Mouse (Mus musculus) B cell, adult 2 months (primary cell): ENCODE measurements around the gene Ush2a.
A peak's percentile ranks its signal among the peaks of the same experiment; 100 is the strongest.

ENCODE experiments used
- DNase-seq, 2 experiments: peaks; one replicate each; pipeline ENCODE4 v3.0.0; 2022

Gene Ush2a

DNA sequence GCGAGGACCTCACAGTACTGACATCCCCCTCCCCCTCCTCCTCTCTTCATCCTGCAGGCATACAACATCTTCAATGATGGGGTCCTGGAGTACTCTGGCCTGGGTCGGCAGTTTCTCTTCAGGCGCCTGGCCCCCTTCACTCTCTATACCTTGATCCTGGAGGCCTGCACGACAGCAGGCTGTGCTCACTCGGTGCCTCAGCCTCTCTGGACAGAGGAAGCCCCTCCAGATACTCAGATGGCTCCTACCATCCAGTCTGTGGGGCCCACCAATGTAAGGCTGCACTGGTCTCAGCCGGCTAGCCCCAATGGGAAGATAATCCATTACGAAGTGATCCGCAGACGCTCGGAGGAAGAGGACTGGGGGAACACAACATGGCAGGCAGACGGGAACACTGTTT lies 648.8 kb downstream of the Ush2a start:
- no peak for DNase-seq

DNA sequence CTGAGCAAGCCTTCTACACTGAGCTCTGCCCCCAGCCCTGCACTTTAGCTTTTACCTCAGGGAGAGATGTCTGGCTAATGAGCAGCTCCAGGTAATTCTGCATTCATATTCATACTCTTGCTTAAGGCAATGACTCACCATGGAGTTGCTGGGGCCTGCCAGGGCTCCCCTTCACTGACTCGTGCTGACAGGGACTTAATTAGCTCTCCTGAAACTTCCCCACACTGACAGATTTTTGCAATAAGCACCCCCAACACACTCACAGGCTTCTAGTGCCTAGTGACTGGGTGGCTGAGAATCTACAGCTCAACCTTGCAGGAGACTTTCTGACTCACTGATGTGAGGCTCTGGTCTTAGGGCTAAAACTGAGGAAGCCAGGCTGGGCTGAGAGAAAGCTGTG lies 658.1 kb downstream of the Ush2a start:
- no peak for DNase-seq

- DNase-seq, result no peak
These were observed 675.5 kb downstream of the Ush2a start for GRCm38 (mm10) chr1:188937246-188937780.

DNA sequence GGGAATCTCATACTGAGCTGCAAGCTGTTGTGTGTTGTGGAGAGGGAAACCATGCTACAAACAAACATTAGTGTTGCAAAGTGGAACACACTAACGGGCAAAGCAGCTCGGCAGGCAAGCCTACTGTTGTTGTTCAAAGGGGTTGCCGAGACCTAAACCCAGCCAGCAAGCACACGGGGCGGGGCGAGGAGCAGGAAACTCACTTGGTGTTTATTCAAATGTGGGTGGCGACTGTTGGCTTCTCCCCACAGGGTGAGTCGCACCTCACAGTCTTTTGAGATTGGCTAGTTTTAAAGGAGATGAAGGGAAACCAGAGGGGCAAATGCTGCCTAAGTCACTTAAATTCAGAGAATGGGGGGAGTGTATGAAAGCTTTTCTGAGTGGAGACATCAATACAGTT lies 683.5 kb downstream of the Ush2a start:
- DNase-seq, result no peak

DNA sequence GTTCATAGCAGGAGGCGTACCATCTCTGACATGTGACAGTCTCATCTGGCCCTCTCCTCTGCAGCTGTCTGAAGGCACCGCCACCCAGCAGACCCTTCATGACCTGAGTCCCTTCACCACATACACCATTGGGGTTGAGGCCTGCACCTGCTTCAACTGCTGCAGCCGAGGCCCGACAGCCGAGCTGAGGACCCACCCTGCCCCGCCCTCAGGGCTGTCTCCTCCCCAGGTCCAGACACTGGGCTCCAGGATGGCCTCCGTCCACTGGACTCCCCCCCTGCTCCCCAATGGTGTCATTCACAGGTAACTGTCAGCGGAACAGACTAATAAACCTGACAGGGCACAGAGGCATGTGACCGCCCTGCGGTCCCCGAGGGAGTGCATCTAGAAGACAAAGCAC lies 685.0 kb downstream of the Ush2a start:
- DNase-seq, result no peak

- DNase-seq, result peak; percentile 5 to 9
These were observed 686.0 kb downstream of the Ush2a start for GRCm38 (mm10) chr1:188947794-188948193.

- no peak for DNase-seq
These were observed 686.5 kb downstream of the Ush2a start for GRCm38 (mm10) chr1:188948276-188948675.

DNA sequence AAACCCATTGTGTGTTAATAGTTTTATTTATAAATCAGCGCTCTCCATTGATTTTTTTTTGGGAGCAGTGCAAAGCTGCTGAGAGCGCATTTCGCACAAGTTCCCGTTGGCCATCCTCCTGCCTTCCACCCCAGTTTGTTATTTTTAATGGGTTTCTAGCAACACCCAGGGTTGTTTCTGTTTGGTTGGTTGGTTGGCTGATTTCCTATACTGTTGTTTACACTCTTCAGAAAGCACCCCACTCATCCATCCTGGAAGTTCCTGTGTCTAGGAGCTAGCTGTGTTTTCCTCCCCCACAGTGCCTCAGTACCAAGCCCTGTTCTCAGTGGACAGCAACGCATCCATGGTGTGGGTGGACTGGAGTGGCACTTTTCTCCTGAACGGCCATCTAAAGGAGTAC lies 689.3 kb downstream of the Ush2a start:
- DNase-seq, result no peak

GRCm38 (mm10) chr1:188952501-188952900 lies 690.7 kb downstream of the Ush2a start:
- DNase-seq, result no peak

- no peak for DNase-seq
These were observed 711.3 kb downstream of the Ush2a start for GRCm38 (mm10) chr1:188973078-188973477.

GRCm38 (mm10) chr1:188973926-188974325 lies 712.1 kb downstream of the Ush2a start:
- DNase-seq, result no peak

DNA sequence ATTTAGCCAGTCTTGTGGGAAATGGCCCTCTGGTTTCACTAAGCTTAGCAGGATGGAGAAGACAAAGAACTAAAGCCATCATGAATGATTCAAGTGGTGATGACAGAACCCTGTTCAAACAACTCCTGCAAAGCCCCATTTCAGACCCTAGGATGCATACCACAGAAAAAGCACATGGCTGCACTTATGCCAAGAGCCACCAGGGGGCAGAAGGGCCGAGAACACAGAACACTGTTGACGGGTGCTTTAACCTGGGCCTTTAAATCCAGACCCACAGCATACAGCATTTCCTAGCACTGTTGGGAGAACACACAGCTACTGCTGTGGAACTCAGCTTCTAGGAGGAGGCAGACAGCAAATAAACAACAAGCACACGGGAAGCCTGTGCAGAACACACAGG lies 718.2 kb downstream of the Ush2a start:
- peak; percentile 77 to 78 for DNase-seq

GRCm38 (mm10) chr1:188993218-188993617 lies 731.4 kb downstream of the Ush2a start:
- DNase-seq, result peak; percentile 71 to 75

DNA sequence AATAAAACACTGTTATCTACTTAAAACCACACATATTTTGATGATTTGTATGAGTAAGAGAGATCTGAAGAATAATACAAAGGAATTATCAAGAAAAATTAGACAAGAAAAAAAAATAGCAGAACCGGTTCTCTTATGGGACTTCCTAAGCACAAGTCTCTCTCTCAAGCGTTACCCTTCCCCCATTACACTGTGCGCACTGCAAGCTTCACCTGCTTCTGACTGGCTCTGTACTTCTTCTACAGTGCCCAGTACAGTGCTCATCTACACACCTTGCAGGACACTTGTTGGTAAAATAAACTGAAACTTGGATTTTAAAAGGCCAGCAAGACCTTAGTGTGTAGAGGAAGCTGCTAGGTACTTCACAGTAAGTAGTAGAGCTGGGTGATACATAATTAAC lies 736.1 kb downstream of the Ush2a start:
- peak; percentile 29 to 45 for DNase-seq

- peak; percentile 55 to 64 for DNase-seq
These were observed 738.2 kb downstream of the Ush2a start for GRCm38 (mm10) chr1:188999981-189000380.

GRCm38 (mm10) chr1:189001815-189002214 lies 740.0 kb downstream of the Ush2a start:
- DNase-seq, result no peak

DNA sequence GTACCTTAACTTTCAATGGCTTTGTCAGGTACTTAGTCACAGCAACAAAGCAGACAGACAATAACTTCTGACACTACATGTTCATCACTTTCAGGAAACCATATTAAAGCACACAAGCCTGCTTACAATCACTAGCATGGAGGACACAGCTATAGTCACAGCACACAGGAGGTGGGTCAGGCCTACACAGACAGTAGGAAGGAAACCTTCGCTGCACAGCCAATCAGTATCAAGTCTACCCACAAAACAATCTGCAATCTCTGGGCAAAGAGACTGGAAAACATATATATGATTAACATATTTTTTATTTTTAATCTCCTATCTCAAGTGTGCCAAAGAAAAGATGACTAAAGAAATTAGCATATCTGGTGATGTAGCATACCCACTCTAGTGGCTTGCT lies 743.0 kb downstream of the Ush2a start:
- no peak for DNase-seq

DNA sequence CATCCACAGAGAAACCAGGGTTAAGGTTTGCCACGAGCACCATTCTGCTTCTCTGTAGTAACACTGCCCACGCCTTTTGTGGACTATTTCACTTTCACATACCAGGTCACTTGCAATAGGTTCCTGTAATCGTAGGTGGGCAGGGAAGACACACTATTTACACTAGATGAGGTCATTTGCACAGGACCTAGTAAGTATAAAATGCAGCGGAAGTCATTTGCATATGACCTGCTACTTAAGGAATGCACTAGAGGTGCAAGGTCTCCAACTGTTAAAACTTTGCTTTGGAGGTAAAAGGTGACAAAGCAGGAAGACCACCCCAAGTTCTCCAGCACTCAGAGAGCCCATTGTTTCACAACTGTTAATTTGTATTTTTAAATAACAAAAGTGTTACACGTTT lies 744.4 kb downstream of the Ush2a start:
- peak; percentile 32 to 37 for DNase-seq

DNA sequence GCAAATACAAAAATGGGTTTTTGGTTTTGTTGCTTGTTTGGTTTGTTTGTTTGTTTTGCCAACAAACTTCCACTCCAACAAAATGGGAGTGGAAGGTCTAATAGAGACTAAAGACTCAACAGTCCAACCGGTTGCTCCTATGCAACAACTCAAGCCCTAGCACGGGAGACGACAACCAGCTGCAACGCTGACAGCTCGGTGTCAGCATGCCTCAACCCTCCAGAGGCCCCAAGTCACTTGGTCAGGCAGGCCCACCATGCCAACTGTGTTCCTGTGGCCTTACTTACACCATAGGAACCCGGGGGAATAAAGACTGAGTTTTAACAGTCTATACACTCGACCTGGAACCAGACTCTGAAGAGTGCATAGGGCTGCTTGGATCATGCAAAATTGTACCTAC lies 745.0 kb downstream of the Ush2a start:
- DNase-seq, result no peak

DNA sequence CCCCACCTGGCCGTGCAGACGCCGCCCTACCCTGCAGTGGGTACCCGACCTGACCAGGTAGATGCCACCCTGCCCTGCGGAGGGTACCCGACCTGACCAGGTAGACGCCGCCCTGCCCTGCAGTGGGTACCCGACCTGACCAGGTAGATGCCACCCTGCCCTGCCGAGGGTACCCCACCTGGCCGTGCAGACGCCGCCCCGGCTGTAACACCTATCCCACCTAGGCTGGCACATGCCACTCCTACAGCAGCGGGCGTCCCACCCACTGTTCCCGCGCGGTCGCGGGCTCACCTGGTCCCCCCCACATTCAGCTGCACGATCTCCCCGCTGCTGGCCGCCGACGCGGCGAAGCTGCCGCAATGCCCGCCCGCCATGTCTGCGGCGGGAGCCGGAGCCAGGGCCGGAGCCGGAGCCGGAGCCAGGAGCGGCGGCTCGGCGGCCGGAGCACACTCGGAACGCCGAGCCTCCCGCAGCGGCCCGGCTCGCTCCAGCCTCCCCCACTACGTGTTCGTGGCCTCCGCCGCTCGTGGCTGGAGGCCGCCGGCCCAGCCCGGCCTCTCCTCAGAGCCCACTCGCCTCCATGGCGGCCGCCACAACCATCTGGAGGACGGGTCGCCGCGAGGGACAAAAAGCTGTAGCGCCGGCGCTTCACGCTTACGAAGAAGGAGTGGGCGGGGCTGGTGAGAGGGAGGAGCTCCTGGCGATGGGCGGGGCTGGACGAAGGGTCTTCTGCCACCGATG lies 745.6 kb downstream of the Ush2a start, which contains the start of gene Kctd3:
Kctd3 (minus strand) TSS at position 603 of the 741 bp plus-strand sequence.
- peak; percentile 97 to 98 for DNase-seq

- no peak for DNase-seq
These were observed 746.1 kb downstream of the Ush2a start for GRCm38 (mm10) chr1:189007980-189008324.

- DNase-seq, result no peak
These were observed 748.8 kb downstream of the Ush2a start for GRCm38 (mm10) chr1:189010671-189011070.

GRCm38 (mm10) chr1:189012846-189013586 lies 751.2 kb downstream of the Ush2a start:
- DNase-seq, result no peak

- no peak for DNase-seq
These were observed 751.7 kb downstream of the Ush2a start for GRCm38 (mm10) chr1:189013587-189013921.
